Mouse (Mus musculus): ENCODE data around the gene Larp1b.

Gene Larp1b

GRCm38 (mm10) chr3:41082520-41082884 lies 132.9 kb downstream of the Larp1b start:
- DNase-seq (ENCODE audit: low read depth, low spot score): peak; percentile 11

- peak; percentile 98 for DNase-seq (ENCODE audit: low read depth, low spot score)
These were observed 133.5 kb downstream of the Larp1b start, which contains the start of gene Pgrmc2 for GRCm38 (mm10) chr3:41082885-41083789. Gene Pgrmc2, minus strand, starts transcription at chr3:41083046.

GRCm38 (mm10) chr3:41083790-41084112 lies 134.1 kb downstream of the Larp1b start:
- DNase-seq (ENCODE audit: low read depth, low spot score): no peak

- no peak for DNase-seq (ENCODE audit: low read depth, low spot score)
These were observed 134.8 kb downstream of the Larp1b start for GRCm38 (mm10) chr3:41084421-41084820.

- no peak for DNase-seq (ENCODE audit: low read depth, low spot score)
These were observed 137.4 kb downstream of the Larp1b start for GRCm38 (mm10) chr3:41087071-41087470.

Data from forelimb bud, embryonic 11.5 days (tissue).